Mouse (Mus musculus): ENCODE data around the gene Gpatch2l. TPM values are rescaled to one million over a fixed set of nuclear protein-coding genes. Genes with fewer than 3 reads are reported as not detected.

Gpatch2l gene
- total RNA-seq, 2 experiments from 2014 or later, result 10.1 to 11.6 TPM

Other genes starting within 250 kb of the Gpatch2l start
- 10 to 100 TPM; 25.6 to 31.7 TPM for gene Tgfb3, start 162.8 kb upstream of the Gpatch2l start, total RNA-seq (2021)
- gene Ift43, start 159.3 kb upstream of the Gpatch2l start, total RNA-seq (2021), result 10 to 100 TPM; 11.9 to 13.4 TPM
- gene Esrrb, start 119.3 kb downstream of the Gpatch2l start, total RNA-seq (2021), result 1 to 10 TPM; 1.6 to 2.9 TPM

Measured in gastrocnemius, postnatal 14 days (tissue).